Mouse (Mus musculus) embryonic facial prominence, embryonic 12.5 days (tissue): ENCODE measurements at regions not wholly inside any gene's neighbourhood (a gene's known extent, or its start where the extent isn't known, plus 50 kb on each side); places are given as distances from the start of the nearest gene placed in this dataset.

Experiments
- ATAC-seq: fragments of 200-750 bp; cut with Nextera tagmentation; 2 replicates; pipeline ENCODE4 v1.8.0; 2017; ENCODE audit not compliant: insufficient number of reproducible peaks, insufficient read depth, low FRiP score, low TSS enrichment
- H3K27ac ChIP-seq: fragments of 300-500 bp; sonication (generic); 2 replicates; pipeline ENCODE4 v1.5.1; 2016; ENCODE audit warnings: mild to moderate bottlenecking
- H3K27me3 ChIP-seq: fragments of 300-500 bp; sonication (generic); 2 replicates; pipeline ENCODE4 v1.6.1; 2016; ENCODE audit warnings: mild to moderate bottlenecking, moderate library complexity
- H3K36me3 ChIP-seq: fragments of 300-500 bp; sonication (generic); 2 replicates; pipeline ENCODE4 v1.6.1; 2016; ENCODE audit warnings: mild to moderate bottlenecking
- H3K4me1 ChIP-seq: fragments of 300-500 bp; sonication (generic); 2 replicates; pipeline ENCODE4 v1.6.1; 2016
- H3K4me2 ChIP-seq: fragments of 300-500 bp; sonication (generic); replicated peaks from 2 replicates; pipeline ENCODE4 v1.6.1; 2016; ENCODE audit warnings: mild to moderate bottlenecking, moderate library complexity
- H3K4me3 ChIP-seq: fragments of 300-500 bp; sonication (generic); 2 replicates; pipeline ENCODE4 v1.5.1; 2016; ENCODE audit warnings: mild to moderate bottlenecking
- H3K9ac ChIP-seq: fragments of 300-500 bp; sonication (generic); 2 replicates; pipeline ENCODE4 v1.6.1; 2016; ENCODE audit warnings: mild to moderate bottlenecking, moderate library complexity
- H3K9me3 ChIP-seq: fragments of 300-500 bp; sonication (generic); 2 replicates; pipeline ENCODE4 v1.6.1; 2016; ENCODE audit warnings: mild to moderate bottlenecking, moderate library complexity
- WGBS: fragments of 180-500 bp; shearing (Covaris S2); methylation state at CpG from one replicate; pipeline ENCODE4 v1.1.7; 2016; 5-methylcytosine and 5-hydroxymethylcytosine counted together

GRCm38 (mm10) chr10:37275271-37275670 lies 136.6 kb upstream of the Marcks start:
- Histone ChIP-seq H3K9me3 (no peaks in the 10 kb centered on the region), H3K9ac (no peak overlapping the region), H3K4me1 (no peaks in the 10 kb centered on the region), H3K27me3 (no peaks in the 10 kb centered on the region), H3K36me3 (no peaks in the 10 kb centered on the region), H3K27ac (no peak overlapping the region), H3K4me3 (no peak overlapping the region), H3K4me2 (no peak overlapping the region)
- no peak for ATAC-seq
- WGBS = 88% methylated on average over 7 of the region's 7 CpGs

GRCm38 (mm10) chr10:37271967-37272366 lies 133.2 kb upstream of the Marcks start:
- H3K9me3 ChIP-seq = no peaks in the 10 kb centered on the region
- 73% methylated on average over 1 of the region's 1 CpGs for WGBS
- H3K4me1 ChIP-seq = no peaks in the 10 kb centered on the region
- H3K4me2 ChIP-seq = no peak overlapping the region
- H3K4me3 ChIP-seq = no peak overlapping the region
- no peak for ATAC-seq
- no peaks in the 10 kb centered on the region for H3K36me3 ChIP-seq
- H3K9ac ChIP-seq = no peak overlapping the region
- H3K27me3 ChIP-seq = no peaks in the 10 kb centered on the region
- no peak overlapping the region for H3K27ac ChIP-seq

GRCm38 (mm10) chr10:37270236-37271000 lies 131.7 kb upstream of the Marcks start:
- Histone ChIP-seq H3K9ac (no peak overlapping the region), H3K27me3 (no peaks in the 10 kb centered on the region), H3K9me3 (no peaks in the 10 kb centered on the region), H3K36me3 (no peaks in the 10 kb centered on the region), H3K4me1 (no peaks in the 10 kb centered on the region), H3K4me3 (no peak overlapping the region), H3K4me2 (no peak overlapping the region), H3K27ac (no peak overlapping the region)
- WGBS = 91% methylated on average over 10 of the region's 10 CpGs
- no peak for ATAC-seq

- H3K4me2 ChIP-seq = no peak overlapping the region
- no peaks in the 10 kb centered on the region for H3K9me3 ChIP-seq
- H3K27me3 ChIP-seq = no peaks in the 10 kb centered on the region
- H3K36me3 ChIP-seq = no peaks in the 10 kb centered on the region
- no peak overlapping the region for H3K9ac ChIP-seq
- no peak overlapping the region for H3K27ac ChIP-seq
- no peak for ATAC-seq
- no peak overlapping the region for H3K4me3 ChIP-seq
- 69% methylated on average over 1 of the region's 1 CpGs for WGBS
- no peaks in the 10 kb centered on the region for H3K4me1 ChIP-seq
These were observed 128.2 kb upstream of the Marcks start for GRCm38 (mm10) chr10:37266909-37267308.

GRCm38 (mm10) chr10:37260791-37261488 lies 122.2 kb upstream of the Marcks start:
- Histone ChIP-seq H3K27ac (no peak overlapping the region), H3K9ac (no peak overlapping the region), H3K4me3 (no peak overlapping the region), H3K36me3 (no peaks in the 10 kb centered on the region), H3K9me3 (no peaks in the 10 kb centered on the region), H3K4me1 (no peaks in the 10 kb centered on the region), H3K27me3 (no peaks in the 10 kb centered on the region), H3K4me2 (no peak overlapping the region)
- ATAC-seq = no peak
- 66% methylated on average over 8 of the region's 8 CpGs for WGBS

- no peak for ATAC-seq
- WGBS = 88% methylated on average over 3 of the region's 3 CpGs
- Histone ChIP-seq H3K9ac (no peak overlapping the region), H3K4me2 (no peak overlapping the region), H3K4me1 (no peaks in the 10 kb centered on the region), H3K4me3 (no peak overlapping the region), H3K36me3 (no peaks in the 10 kb centered on the region), H3K27ac (no peak overlapping the region), H3K9me3 (no peaks in the 10 kb centered on the region), H3K27me3 (no peaks in the 10 kb centered on the region)
These were observed 120.5 kb upstream of the Marcks start for GRCm38 (mm10) chr10:37259186-37259585.

GRCm38 (mm10) chr10:37257544-37257943 lies 118.8 kb upstream of the Marcks start:
- 61% methylated on average over 6 of the region's 6 CpGs for WGBS

GRCm38 (mm10) chr10:37250934-37251521 lies 112.3 kb upstream of the Marcks start:
- Histone ChIP-seq H3K36me3 (no peaks in the 10 kb centered on the region), H3K4me2 (no peak overlapping the region), H3K9ac (no peak overlapping the region), H3K27ac (peak overlapping the region; percentile 59), H3K9me3 (no peaks in the 10 kb centered on the region), H3K4me3 (no peak overlapping the region), H3K4me1 (peaks cover 17% of the 10 kb centered on the region), H3K27me3 (no peaks in the 10 kb centered on the region)
- ATAC-seq = no peak
- WGBS = 54% methylated on average over 6 of the region's 6 CpGs

More at GRCm38 (mm10) chr10:37257544-37257943, 118.8 kb upstream of the Marcks start:
- no peak for ATAC-seq
- Histone ChIP-seq H3K27ac (no peak overlapping the region), H3K4me3 (no peak overlapping the region), H3K9me3 (no peaks in the 10 kb centered on the region), H3K4me1 (no peaks in the 10 kb centered on the region), H3K9ac (no peak overlapping the region), H3K36me3 (no peaks in the 10 kb centered on the region), H3K4me2 (no peak overlapping the region), H3K27me3 (no peaks in the 10 kb centered on the region)

- H3K27ac ChIP-seq = peak overlapping the region; percentile 59; the same call in 1 of the 2 replicates
- no peaks in the 10 kb centered on the region for H3K36me3 ChIP-seq
- no peaks in the 10 kb centered on the region for H3K27me3 ChIP-seq
- H3K9ac ChIP-seq = no peak overlapping the region
- no peak overlapping the region for H3K4me2 ChIP-seq
- no peaks in the 10 kb centered on the region for H3K9me3 ChIP-seq
- WGBS = 11% methylated on average over 2 of the region's 2 CpGs
- H3K4me1 ChIP-seq = peaks cover 17% of the 10 kb centered on the region
- ATAC-seq = no peak
- no peak overlapping the region for H3K4me3 ChIP-seq
These were observed 111.4 kb upstream of the Marcks start for GRCm38 (mm10) chr10:37250157-37250556.

GRCm38 (mm10) chr10:37249511-37249910 lies 110.8 kb upstream of the Marcks start:
- H3K27ac ChIP-seq = peak overlapping the region; percentile 25; the same call in 1 of the 2 replicates
- no peak overlapping the region for H3K9ac ChIP-seq
- H3K36me3 ChIP-seq = no peaks in the 10 kb centered on the region
- peaks cover 17% of the 10 kb centered on the region for H3K4me1 ChIP-seq
- H3K4me3 ChIP-seq = no peak overlapping the region
- WGBS = 89% methylated on average over 4 of the region's 4 CpGs
- no peaks in the 10 kb centered on the region for H3K27me3 ChIP-seq
- no peaks in the 10 kb centered on the region for H3K9me3 ChIP-seq
- no peak for ATAC-seq
- H3K4me2 ChIP-seq = no peak overlapping the region

GRCm38 (mm10) chr10:37247121-37247520 lies 108.4 kb upstream of the Marcks start:
- H3K4me3 ChIP-seq = no peak overlapping the region
- peaks cover 17% of the 10 kb centered on the region for H3K4me1 ChIP-seq
- H3K36me3 ChIP-seq = no peaks in the 10 kb centered on the region
- no peak overlapping the region for H3K27ac ChIP-seq
- ATAC-seq = no peak
- no peak overlapping the region for H3K4me2 ChIP-seq
- no peak overlapping the region for H3K9ac ChIP-seq
- no peaks in the 10 kb centered on the region for H3K27me3 ChIP-seq
- no peaks in the 10 kb centered on the region for H3K9me3 ChIP-seq

- H3K4me1 ChIP-seq = peaks cover 13% of the 10 kb centered on the region; the same call in 1 of the 2 replicates
- H3K4me2 ChIP-seq = no peak overlapping the region
- no peak for ATAC-seq
- H3K9me3 ChIP-seq = no peaks in the 10 kb centered on the region
- no peak overlapping the region for H3K4me3 ChIP-seq
- 82% methylated on average over 2 of the region's 2 CpGs for WGBS
- no peak overlapping the region for H3K9ac ChIP-seq
- peak overlapping the region; percentile 17; the same call in 1 of the 2 replicates for H3K27ac ChIP-seq
- H3K27me3 ChIP-seq = no peaks in the 10 kb centered on the region
- H3K36me3 ChIP-seq = no peaks in the 10 kb centered on the region
These were observed 104.4 kb upstream of the Marcks start for GRCm38 (mm10) chr10:37243136-37243535.
